1 mouse cellular context compared by ENCODE assay signal in genomic region chr12:106016265-106017012, GRCm38 (mm10).
TF ChIP-seq lines count a peak whose summit lies in the region.

No protein-coding gene starts in this region.

TF ChIP-seq in CH12.LX, 34 proteins besides CTCF, POLR2A, EP300 and RAD21 (continued from another document):
- TF ChIP-seq JUN (IDR thresholded peaks at IDR 0.05; ENCODE audit: insufficient read depth, low read depth, low read length) (peak; percentile 84; the same call in 1 of the 2 replicates), ZMIZ1 (IDR thresholded peaks at IDR 0.05; ENCODE audit: low read depth, low read length) (no peak), ZC3H11A (IDR thresholded peaks at IDR 0.05; ENCODE audit: low read depth, low read length) (no peak), USF2 (conservative IDR thresholded peaks at IDR 0.05; ENCODE audit: low read depth, low read length) (no peak), HCFC1 (IDR thresholded peaks at IDR 0.05; ENCODE audit: low read depth, low read length) (peak; percentile 43), IRF4 (IDR thresholded peaks at IDR 0.05; ENCODE audit: low read depth, low read length) (peak; percentile 96)
